Mouse (Mus musculus) spleen, postnatal 36 days (tissue): Measurements from ENCODE around the gene Kif26b.

Source experiments
- DNase-seq, 2 experiments: peaks; one replicate each; pipeline ENCODE4 v3.0.0; 2022; ENCODE audit warnings: low spot score in 2 of 2, mixed read lengths in 1 of 2

Gene Kif26b

GRCm38 (mm10) chr1:178661556-178661955 is 132.6 kb downstream of the Kif26b start:
- no peak for DNase-seq

- DNase-seq, result no peak
Measured at GRCm38 (mm10) chr1:178663539-178663938, 134.6 kb downstream of the Kif26b start.

GRCm38 (mm10) chr1:178664271-178664969 is 135.5 kb downstream of the Kif26b start:
- DNase-seq, result no peak

- DNase-seq, result no peak
Measured at GRCm38 (mm10) chr1:178666524-178666923, 137.6 kb downstream of the Kif26b start.

GRCm38 (mm10) chr1:178667808-178668207 is 138.9 kb downstream of the Kif26b start:
- DNase-seq, result no peak

- no peak for DNase-seq
Measured at GRCm38 (mm10) chr1:178668907-178669306, 140.0 kb downstream of the Kif26b start.

- DNase-seq, result no peak
Measured at GRCm38 (mm10) chr1:178673051-178673450, 144.1 kb downstream of the Kif26b start.

- no peak for DNase-seq
Measured at GRCm38 (mm10) chr1:178673506-178673905, 144.6 kb downstream of the Kif26b start.

GRCm38 (mm10) chr1:178675542-178676252 is 146.8 kb downstream of the Kif26b start:
- DNase-seq, result peak in 1 of 2 experiments; percentile 1

GRCm38 (mm10) chr1:178677160-178677559 is 148.2 kb downstream of the Kif26b start:
- no peak for DNase-seq

- DNase-seq, result no peak
Measured at GRCm38 (mm10) chr1:178677630-178678221, 148.8 kb downstream of the Kif26b start.

GRCm38 (mm10) chr1:178683631-178684030 is 154.7 kb downstream of the Kif26b start:
- no peak for DNase-seq

- no peak for DNase-seq
Measured at GRCm38 (mm10) chr1:178684991-178685680, 156.2 kb downstream of the Kif26b start.

GRCm38 (mm10) chr1:178686881-178687280 is 158.0 kb downstream of the Kif26b start:
- no peak for DNase-seq

- no peak for DNase-seq
Measured at GRCm38 (mm10) chr1:178689512-178689911, 160.6 kb downstream of the Kif26b start.

- DNase-seq, result no peak
Measured at GRCm38 (mm10) chr1:178691679-178692078, 162.8 kb downstream of the Kif26b start.

- no peak for DNase-seq
Measured at GRCm38 (mm10) chr1:178700102-178700501, 171.2 kb downstream of the Kif26b start.

GRCm38 (mm10) chr1:178703496-178703895 is 174.6 kb downstream of the Kif26b start:
- no peak for DNase-seq

- DNase-seq, result no peak
Measured at GRCm38 (mm10) chr1:178707925-178708351, 179.0 kb downstream of the Kif26b start.

- no peak for DNase-seq
Measured at GRCm38 (mm10) chr1:178708356-178708755, 179.4 kb downstream of the Kif26b start.

GRCm38 (mm10) chr1:178712189-178712873 is 183.4 kb downstream of the Kif26b start:
- peak; percentile 3 to 9 for DNase-seq

GRCm38 (mm10) chr1:178714209-178714608 is 185.3 kb downstream of the Kif26b start:
- no peak for DNase-seq
